Mouse (Mus musculus) kidney, adult 18-20 months (tissue): ENCODE measurements around the gene D430019H16Rik.

Experiments
- DNase-seq: peaks from one replicate; pipeline ENCODE4 v3.0.0; 2021

D430019H16Rik gene

DNA sequence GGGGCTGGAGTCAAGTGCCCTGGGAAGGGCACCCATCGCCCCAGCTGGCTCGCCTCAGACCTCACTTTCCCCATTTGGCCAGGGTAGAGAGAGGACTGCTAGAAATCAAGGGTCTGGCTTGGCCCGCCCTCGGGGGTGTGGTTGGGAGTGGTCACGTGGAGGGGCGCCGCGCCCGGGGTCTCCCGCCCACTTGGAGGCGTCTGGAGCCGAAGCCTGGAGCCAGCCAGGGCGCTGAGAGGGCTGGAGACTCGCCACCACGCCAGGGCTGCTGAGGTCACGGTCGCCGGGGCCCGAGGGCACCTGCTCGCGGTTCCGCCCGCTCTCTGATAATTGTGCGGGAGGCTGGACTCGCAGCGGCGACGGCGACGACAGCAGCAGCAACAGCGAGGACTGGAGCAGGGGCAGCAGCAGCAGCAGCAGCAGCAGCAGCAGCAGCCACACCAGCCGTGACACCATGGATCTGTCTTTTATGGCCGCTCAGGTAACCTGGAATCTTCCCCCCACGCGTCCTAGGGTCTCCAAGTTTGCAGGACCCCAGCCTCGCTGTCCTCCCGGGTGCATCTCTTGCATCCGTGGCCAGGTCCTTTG is at the start of gene D430019H16Rik:
TSS of gene D430019H16Rik (plus strand) at position 187 of the 588 bp plus-strand sequence.
- DNase-seq: peak; percentile 53

- DNase-seq: no peak
Observed at GRCm38 (mm10) chr12:105406008-105406407, 47.6 kb upstream of the D430019H16Rik start.

DNA sequence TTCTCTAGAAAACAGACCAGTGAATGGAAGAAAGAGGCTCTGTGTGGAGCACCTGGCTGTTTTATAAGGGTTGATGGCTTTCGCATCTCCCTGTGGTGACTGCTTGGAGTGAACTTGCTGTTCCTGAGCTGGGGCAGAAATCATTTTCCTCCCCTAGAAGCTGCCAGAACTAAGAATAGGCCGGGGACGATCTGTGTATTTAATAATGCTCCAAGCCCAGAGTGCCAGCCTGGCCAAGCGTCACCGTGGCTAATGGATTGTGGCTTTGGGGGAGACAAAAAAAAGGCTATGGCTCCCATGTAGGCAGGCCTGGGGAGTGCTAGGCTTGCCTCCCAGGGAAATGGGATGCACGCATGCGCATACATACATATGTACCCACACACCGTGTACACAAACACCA is 39.7 kb upstream of the D430019H16Rik start:
- no peak for DNase-seq

DNA sequence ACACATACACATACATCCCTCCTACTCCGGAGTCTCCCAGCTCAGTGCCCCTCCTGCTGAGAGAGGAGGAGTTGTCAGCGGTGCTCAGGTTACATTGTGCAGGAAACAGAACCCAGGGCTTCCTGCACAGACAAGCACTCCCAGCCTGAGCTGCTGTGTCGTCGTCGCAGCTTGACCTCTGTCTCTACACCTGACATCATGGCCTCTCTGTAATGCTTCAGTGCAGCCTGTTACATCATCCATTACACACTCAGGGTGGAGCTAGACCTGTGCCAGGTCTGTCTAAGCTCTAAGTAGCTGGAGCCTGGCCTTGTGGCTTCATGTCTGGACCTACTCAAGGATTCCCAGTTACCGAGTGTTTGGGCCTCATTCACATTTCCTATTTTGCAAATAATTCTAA is 33.2 kb upstream of the D430019H16Rik start:
- DNase-seq: no peak

GRCm38 (mm10) chr12:105426541-105426940 is 27.1 kb upstream of the D430019H16Rik start:
- DNase-seq: no peak

DNA sequence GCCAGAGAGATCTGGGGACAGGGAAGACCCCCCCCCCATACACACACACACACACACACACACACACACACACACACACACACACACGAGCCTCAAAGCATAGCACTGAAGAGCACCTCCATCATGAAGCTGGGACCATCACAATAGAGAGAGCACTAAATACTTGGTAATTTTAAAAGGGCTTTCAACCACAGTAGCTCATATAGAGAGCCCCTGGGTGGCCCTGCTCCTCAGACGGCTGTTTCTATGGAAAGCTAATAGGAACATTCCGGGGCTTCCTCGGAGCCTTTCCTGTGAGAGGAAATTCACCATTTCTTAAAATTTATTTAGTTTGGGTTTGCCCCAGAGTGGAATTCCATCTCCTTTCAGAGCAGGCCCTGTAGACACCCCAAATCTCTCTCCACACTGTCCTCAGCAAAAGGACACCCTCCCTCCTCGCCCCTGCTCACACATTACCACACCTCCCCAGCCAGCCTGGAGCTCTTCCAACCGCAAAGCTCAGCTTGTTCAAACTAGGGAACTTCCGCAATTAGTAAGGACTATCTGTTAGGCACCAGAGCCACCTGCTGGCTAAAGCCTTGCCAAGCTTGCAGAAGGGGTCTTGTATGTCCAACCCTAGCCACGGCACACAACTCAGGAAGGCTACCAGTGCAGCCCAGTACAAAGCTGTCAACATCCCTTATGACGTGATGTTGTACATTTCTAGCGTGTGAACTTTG is 26.5 kb upstream of the D430019H16Rik start:
- DNase-seq: peak; percentile 74

DNA sequence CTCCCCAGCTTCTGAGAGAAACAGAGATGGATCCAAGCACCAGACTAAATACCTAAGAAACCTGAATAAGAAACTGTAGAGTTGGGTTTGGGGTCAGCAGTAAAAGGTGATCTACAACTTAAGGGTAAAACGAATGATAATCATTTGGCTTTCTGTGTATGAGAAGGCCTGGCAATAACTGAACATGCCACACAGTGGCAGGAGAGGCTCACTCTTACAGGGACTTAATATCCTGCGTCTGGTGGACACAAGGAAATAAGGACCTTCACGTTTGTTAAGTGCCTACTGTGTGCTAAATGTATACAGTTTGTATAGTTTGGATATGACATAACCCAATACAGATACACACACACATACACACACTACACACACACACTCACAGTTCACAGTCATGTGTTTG is 21.8 kb upstream of the D430019H16Rik start:
- DNase-seq: no peak

DNA sequence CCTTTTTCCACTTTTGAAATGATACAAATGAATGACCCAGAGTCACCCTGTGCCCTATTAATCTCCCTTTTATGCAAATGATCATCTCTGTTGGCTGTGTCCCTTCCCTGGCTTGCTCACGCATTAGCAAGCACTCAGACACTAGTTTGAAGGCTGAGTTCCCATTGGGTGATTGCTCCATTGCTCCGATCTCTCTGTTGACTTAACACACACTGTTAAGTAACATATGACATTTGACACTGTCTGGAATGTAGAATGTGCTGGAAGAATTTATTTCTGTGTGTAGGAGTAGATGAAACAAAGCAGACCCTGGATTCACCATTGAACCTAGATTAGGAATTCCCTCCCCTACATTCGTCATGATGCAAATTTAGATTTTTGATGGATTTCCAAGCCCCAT is 20.8 kb upstream of the D430019H16Rik start:
- no peak for DNase-seq

DNA sequence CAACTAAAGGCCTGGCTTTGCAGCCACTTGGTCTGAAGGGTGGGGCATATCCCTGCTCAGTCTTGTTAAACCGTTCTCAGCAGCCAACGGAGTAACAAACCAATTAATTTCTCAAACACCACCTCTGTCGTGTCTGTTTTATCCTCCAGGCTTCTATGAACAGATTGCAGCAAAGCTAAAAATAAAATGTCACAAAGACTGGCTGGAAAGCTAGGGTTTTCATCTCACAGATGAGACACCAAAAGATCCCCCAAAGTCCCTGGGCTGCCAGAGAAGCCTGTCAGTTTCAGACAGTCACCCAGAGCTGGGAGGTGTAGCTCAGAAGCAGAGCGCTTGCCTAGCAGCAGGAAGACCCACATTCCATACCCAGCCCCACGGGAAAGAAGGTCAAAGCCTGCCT is 15.4 kb upstream of the D430019H16Rik start:
- DNase-seq: no peak

GRCm38 (mm10) chr12:105439976-105440375 is 13.7 kb upstream of the D430019H16Rik start:
- no peak for DNase-seq

DNA sequence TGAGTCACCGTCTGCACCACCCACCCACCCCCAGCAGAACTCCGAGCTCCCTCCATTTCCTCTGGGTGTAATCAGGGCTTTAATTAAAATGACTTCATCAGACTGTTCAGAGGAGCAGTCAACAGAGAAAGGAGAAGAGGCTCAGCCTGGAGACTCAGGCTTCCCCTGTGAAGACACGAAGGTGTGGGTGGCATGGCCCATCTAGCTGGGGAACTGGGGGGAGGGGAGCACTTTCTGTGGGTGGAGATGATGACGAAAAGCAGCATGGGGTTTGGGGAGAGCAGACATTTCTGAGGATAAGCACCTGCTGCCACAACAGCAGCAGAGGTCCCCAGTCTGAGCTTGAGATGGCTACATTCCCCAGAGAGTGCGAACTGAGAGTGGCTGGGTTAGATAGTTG is 10.1 kb upstream of the D430019H16Rik start:
- DNase-seq: no peak

- DNase-seq: no peak
Observed at GRCm38 (mm10) chr12:105445767-105446166, 7.9 kb upstream of the D430019H16Rik start.

- DNase-seq: no peak
Observed at GRCm38 (mm10) chr12:105449239-105449638, 4.4 kb upstream of the D430019H16Rik start.

GRCm38 (mm10) chr12:105454258-105455062 is 804 bp downstream of the D430019H16Rik start:
- no peak for DNase-seq

DNA sequence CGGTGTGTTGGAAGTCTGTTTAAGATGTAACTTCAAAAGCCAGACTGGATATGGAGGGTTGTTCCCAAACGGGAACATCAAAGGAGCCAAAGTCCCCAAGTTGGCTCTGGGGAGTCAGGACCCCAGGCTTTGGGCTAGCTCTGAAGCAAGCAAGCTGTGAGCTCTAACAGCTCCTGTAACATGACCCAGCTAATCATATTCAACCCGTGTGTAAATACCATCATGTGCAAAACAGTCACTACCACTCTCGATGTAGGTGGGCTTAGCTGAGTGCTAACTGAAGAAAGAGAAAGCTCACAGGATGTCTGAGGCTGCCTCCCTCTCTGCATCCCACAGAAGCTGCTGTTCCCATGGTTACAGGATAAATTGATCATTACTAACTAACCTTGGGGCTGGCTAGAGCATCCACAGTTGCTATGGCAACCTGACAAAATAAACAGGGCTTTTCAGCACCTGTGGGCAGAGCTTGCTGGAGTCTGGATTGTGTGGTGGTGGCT is 1.5 kb downstream of the D430019H16Rik start:
- no peak for DNase-seq

- no peak for DNase-seq
Observed at GRCm38 (mm10) chr12:105458791-105459190, 5.1 kb downstream of the D430019H16Rik start.

DNA sequence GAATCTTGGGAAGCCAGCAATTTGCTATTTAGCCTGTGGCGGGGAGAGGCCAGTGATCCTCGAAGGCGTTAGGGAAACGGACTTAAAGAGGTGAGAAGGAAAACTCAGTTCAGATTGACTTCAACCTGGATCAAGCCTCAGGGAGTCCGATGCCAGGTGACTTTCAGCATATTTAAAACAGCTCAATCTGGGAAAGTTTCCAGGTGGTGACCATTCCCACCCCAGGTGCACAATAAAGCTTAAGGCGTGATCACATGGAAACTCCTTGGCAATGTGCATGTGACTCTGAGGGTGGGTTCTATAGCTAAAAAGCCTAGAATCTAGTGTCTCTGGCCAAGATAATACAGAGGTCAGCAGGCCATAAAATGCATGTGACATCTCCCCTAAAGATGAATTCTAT is 7.4 kb downstream of the D430019H16Rik start:
- no peak for DNase-seq

GRCm38 (mm10) chr12:105469026-105469425 is 15.4 kb downstream of the D430019H16Rik start:
- DNase-seq: no peak

GRCm38 (mm10) chr12:105475230-105475911 is 21.7 kb downstream of the D430019H16Rik start:
- peak; percentile 48 for DNase-seq

- DNase-seq: peak; percentile 69
Observed at GRCm38 (mm10) chr12:105476453-105476852, 22.8 kb downstream of the D430019H16Rik start.

DNA sequence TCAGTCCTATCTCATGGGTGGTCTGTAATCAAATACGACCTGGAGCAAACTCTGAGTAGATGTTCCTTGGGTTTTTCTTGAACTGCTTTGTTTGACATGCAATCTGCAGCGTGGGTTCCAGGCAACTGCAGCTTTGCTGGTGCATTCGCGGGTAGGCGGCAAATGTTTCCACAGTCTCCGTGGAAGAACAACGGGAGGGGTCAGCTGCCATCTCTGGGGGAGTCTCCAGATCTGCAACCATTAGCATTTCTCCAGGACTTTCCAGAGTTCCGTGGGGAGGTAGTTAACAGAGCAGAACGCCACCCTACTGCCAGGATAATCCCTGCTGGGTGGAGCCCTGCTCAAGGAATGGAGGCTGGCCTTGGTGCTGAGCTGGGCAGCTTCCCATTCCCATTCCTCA is 23.3 kb downstream of the D430019H16Rik start:
- DNase-seq: no peak

GRCm38 (mm10) chr12:105483503-105483902 is 29.8 kb downstream of the D430019H16Rik start:
- no peak for DNase-seq

- DNase-seq: no peak
Observed at GRCm38 (mm10) chr12:105490227-105490626, 36.6 kb downstream of the D430019H16Rik start.
